Mouse (Mus musculus) sigmoid colon, adult 10 weeks (tissue): ENCODE data around the gene Enthd1. TPM values are rescaled to one million over a fixed set of nuclear protein-coding genes. Genes with fewer than 3 reads are reported as not detected.

Experiments
- polyA plus RNA-seq: library from polyadenylated mRNA; stranded (reverse); fragments of 350-450 nt; fragmentation: Illumina TruSeq; extraction: RNeasy Lipid Tissue Mini Kit (QIAGEN cat#74804); gene quantifications from one replicate; pipeline ENCODE4 v1.2.3, GENCODE M21; 2014; ENCODE audit warnings: low read depth, low replicate concordance

Enthd1 gene
- polyA plus RNA-seq = not detected

GRCm38 (mm10) chr15:80565106-80565665 lies at the start of gene Enthd1:
Enthd1 (minus strand) TSS chr15:80565156.

GRCm38 (mm10) chr15:80572291-80572690 lies 7.3 kb upstream of the Enthd1 start, which contains the start of gene Grap2:
Grap2 (plus strand) TSS chr15:80572594.

Other genes with a start within 250 kb of the Enthd1 start
- 1.8 TPM for gene Grap2, start 7.4 kb upstream of the Enthd1 start, polyA plus RNA-seq
- 2.4 TPM for gene Fam83f, start 106.7 kb upstream of the Enthd1 start, polyA plus RNA-seq
- gene Tnrc6b, start 146.2 kb upstream of the Enthd1 start, polyA plus RNA-seq = 24.2 TPM